Comparison of ENCODE assay signal across 10 mouse cellular contexts in genomic region chr13:41360272-41360815, GRCm38 (mm10).
DNase-seq lines count a peak whose midpoint lies in the region; ATAC-seq lines count a peak whose summit lies in the region.
"Had no signal": no experiment of that assay in that cellular context is flagged by ENCODE, and none has a peak within 500 bp of the region (broad histone marks: within the 10 kb centered on the region; RNA-seq: fewer than 3 reads in every experiment).

No protein-coding gene starts in this region.

- H3K36me3 ChIP-seq in liver, embryonic 12.5 days: no peaks in the 10 kb centered on the region
- H3K36me3 ChIP-seq in liver, embryonic 11.5 days (ENCODE audit: control insufficient read depth, insufficient read depth, low read length): no peaks in the 10 kb centered on the region
- H3K36me3 ChIP-seq in forebrain, embryonic 12.5 days (replicated peaks): no peaks in the 10 kb centered on the region
- H3K36me3 ChIP-seq in intestine, embryonic 16.5 days (ENCODE audit: control insufficient read depth, insufficient read depth, low read length): no peaks in the 10 kb centered on the region
- no peaks in the 10 kb centered on the region for H3K36me3 ChIP-seq in neural tube, embryonic 12.5 days

- H3K9ac ChIP-seq in liver, embryonic 12.5 days: no peak overlapping the region
- H3K9ac ChIP-seq in liver, embryonic 11.5 days (ENCODE audit: low read depth, low read length): no peak overlapping the region
- no peak overlapping the region; the same call in 1 of the 2 replicates for H3K9ac ChIP-seq in forebrain, embryonic 12.5 days
- 0 out of 2 replicates have a peak overlapping the region, but pooled peaks have one; percentile 25 for H3K9ac ChIP-seq in intestine, embryonic 16.5 days (ENCODE audit: low read depth, low read length)
- no peak overlapping the region for H3K9ac ChIP-seq in neural tube, embryonic 12.5 days

- DNase-seq in liver, embryonic 11.5 days (ENCODE audit: low spot score): no peak
- no peak for DNase-seq in layer of hippocampus, postnatal 10 days (ENCODE audit: low spot score in 2 of 2)
- DNase-seq in thymus, postnatal 36 days: no peak
- DNase-seq: thymus, postnatal 4 days had no signal

- H3K27me3 ChIP-seq in liver, embryonic 12.5 days (replicated peaks): peaks cover 48% of the 10 kb centered on the region
- H3K27me3 ChIP-seq in liver, embryonic 11.5 days (replicated peaks; ENCODE audit: control insufficient read depth, insufficient read depth, low read length): no peaks in the 10 kb centered on the region
- H3K27me3 ChIP-seq in forebrain, embryonic 12.5 days: no peaks in the 10 kb centered on the region
- H3K27me3 ChIP-seq in intestine, embryonic 16.5 days (replicated peaks; ENCODE audit: control insufficient read depth, insufficient read depth, low read length): no peaks in the 10 kb centered on the region
- H3K27me3 ChIP-seq in neural tube, embryonic 12.5 days (replicated peaks): no peaks in the 10 kb centered on the region

- no peak for ATAC-seq in liver, embryonic 12.5 days
- ATAC-seq in liver, embryonic 11.5 days (replicated peaks; ENCODE audit: low FRiP score): no peak
- no peak for ATAC-seq in forebrain, embryonic 12.5 days (ENCODE audit: low FRiP score)
- ATAC-seq in intestine, embryonic 16.5 days: no peak
- ATAC-seq in neural tube, embryonic 12.5 days (ENCODE audit: low FRiP score, low read depth): no peak
- ATAC-seq: activated CD4-positive, CD25-positive, alpha-beta regulatory T cell, adult 4 months had no signal

- H3K9me3 ChIP-seq in liver, embryonic 12.5 days (replicated peaks): no peaks in the 10 kb centered on the region
- H3K9me3 ChIP-seq in liver, embryonic 11.5 days (ENCODE audit: control insufficient read depth, low read length): no peaks in the 10 kb centered on the region
- no peaks in the 10 kb centered on the region for H3K9me3 ChIP-seq in forebrain, embryonic 12.5 days
- H3K9me3 ChIP-seq in intestine, embryonic 16.5 days (ENCODE audit: control insufficient read depth, low read length): no peaks in the 10 kb centered on the region
- H3K9me3 ChIP-seq in neural tube, embryonic 12.5 days: no peaks in the 10 kb centered on the region

- WGBS in liver, embryonic 12.5 days (ENCODE audit: insufficient replicate concordance): 36% methylated on average over 8 of the region's 8 CpGs
- 38% methylated on average over 8 of the region's 8 CpGs for WGBS in liver, embryonic 11.5 days
- 16% methylated on average over 8 of the region's 8 CpGs for WGBS in forebrain, embryonic 12.5 days
- WGBS in intestine, embryonic 16.5 days: 41% methylated on average over 8 of the region's 8 CpGs
- WGBS in neural tube, embryonic 12.5 days: 19% methylated on average over 8 of the region's 8 CpGs

- peaks cover 18% of the 10 kb centered on the region for H3K4me1 ChIP-seq in liver, embryonic 12.5 days
- peaks cover 5% of the 10 kb centered on the region for H3K4me1 ChIP-seq in liver, embryonic 11.5 days (replicated peaks; ENCODE audit: control insufficient read depth, insufficient read depth, low read length)
- peaks cover 41% of the 10 kb centered on the region for H3K4me1 ChIP-seq in forebrain, embryonic 12.5 days
- H3K4me1 ChIP-seq in intestine, embryonic 16.5 days (ENCODE audit: control insufficient read depth, insufficient read depth, low read length): peaks cover 19% of the 10 kb centered on the region
- peaks cover 40% of the 10 kb centered on the region for H3K4me1 ChIP-seq in neural tube, embryonic 12.5 days

- no peak overlapping the region for H3K4me3 ChIP-seq in liver, embryonic 12.5 days
- no peak overlapping the region for H3K4me3 ChIP-seq in liver, embryonic 11.5 days (ENCODE audit: low read depth, low read length)
- no peak overlapping the region for H3K4me3 ChIP-seq in forebrain, embryonic 12.5 days (replicated peaks)
- H3K4me3 ChIP-seq in intestine, embryonic 16.5 days (ENCODE audit: low read length): no peak overlapping the region
- no peak overlapping the region for H3K4me3 ChIP-seq in neural tube, embryonic 12.5 days

- H3K27ac ChIP-seq in liver, embryonic 12.5 days: no peak overlapping the region
- H3K27ac ChIP-seq in liver, embryonic 11.5 days (ENCODE audit: low read depth, low read length): no peak overlapping the region
- H3K27ac ChIP-seq in forebrain, embryonic 12.5 days: peak overlapping the region; percentile 92
- no peak overlapping the region for H3K27ac ChIP-seq in intestine, embryonic 16.5 days (ENCODE audit: low read length)
- H3K27ac ChIP-seq in neural tube, embryonic 12.5 days: no peak overlapping the region
- H3K27ac ChIP-seq: layer of hippocampus, adult 2 months had no signal

- H3K4me2 ChIP-seq in liver, embryonic 12.5 days: peak overlapping the region; percentile 79; the same call in 1 of the 2 replicates
- H3K4me2 ChIP-seq in liver, embryonic 11.5 days: no peak overlapping the region; the same call in 1 of the 2 replicates
- peak overlapping the region; percentile 76 for H3K4me2 ChIP-seq in forebrain, embryonic 12.5 days
- peak overlapping the region; percentile 63; the same call in 1 of the 2 replicates for H3K4me2 ChIP-seq in intestine, embryonic 16.5 days (ENCODE audit: low read depth, low read length)
- H3K4me2 ChIP-seq in neural tube, embryonic 12.5 days (replicated peaks): peak overlapping the region; percentile 76
